Mouse (Mus musculus): ENCODE results near the gene Gtf2h3. TPM values are rescaled to one million over a fixed set of nuclear protein-coding genes. Genes with fewer than 3 reads are reported as not detected.
"Not testable (repeated sequence)": the region's sequence is repeated elsewhere in the genome, so short reads cannot be mapped to it uniquely, and the experiment has no call there.

Gtf2h3 gene
- polyA plus RNA-seq, 1 experiment from 2014 or later = 54.4 TPM

DNA sequence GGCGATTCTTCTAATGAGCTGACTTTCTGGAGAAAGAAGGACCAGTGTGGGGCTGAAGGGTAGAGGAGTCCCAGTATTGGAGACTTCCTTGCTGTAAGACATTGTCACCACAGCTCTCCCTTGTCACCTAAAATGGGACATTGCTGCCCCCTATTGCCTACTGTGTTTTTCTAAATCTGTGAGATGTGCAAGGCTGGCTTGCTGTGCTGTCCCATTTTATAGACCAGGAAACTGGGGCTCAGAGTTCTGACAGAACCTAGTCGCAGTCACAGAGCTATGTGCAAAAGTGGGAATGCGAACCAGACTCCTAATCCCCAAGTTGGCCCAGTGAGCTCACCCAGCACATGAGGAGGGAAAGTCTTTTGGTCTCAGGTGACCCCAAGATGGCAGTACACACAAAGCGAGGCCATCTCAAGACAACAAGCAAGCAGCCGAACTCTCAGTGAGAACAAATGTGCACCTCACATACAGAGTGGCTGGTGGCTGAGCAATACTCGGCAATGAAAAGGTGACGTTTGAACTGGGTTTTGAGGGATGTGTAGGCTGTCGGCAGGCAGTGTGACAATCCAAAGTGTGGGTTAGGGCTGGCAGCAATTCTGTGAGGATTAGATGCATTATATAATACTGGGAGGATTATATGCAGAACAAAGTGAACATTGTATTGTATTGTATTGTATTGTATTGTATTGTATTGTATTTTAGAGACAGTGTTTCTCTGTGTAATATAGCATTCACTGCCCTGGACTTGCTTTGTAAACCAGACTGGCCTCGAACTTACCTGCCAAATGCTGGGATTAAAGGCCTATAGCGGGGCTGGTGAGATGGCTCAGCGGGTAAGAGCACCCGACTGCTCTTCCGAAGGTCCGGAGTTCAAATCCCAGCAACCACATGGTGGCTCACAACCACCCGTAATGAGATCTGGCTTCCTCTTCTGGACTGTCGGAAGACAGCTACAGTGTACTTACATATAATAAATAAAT is 39.8 kb upstream of the Gtf2h3 start:
- 74% methylated on average over 15 of the region's 16 CpGs for WGBS
- ATAC-seq (ENCODE audit: low read depth) = no peak
- no peak overlapping the region for H3K27ac ChIP-seq (ENCODE audit: low read length)

DNA sequence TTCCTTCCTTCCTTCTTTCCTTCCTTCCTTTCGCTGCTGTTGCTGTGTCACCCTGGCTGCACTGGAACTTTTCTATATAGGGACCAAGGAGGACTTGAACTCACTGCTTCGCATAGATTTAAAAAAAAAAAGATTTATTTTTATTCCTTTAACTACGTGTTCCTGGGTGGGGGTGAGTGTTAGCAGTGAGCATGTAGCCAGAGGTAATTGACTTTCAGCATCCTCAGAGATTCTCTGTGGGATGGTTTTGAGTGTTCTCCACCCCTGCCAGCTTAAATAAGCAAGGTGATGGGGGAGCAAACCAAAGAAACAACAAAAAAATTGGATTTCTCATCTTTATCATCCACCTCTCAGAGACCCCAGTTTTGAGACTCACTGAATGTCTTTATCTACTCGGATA is 39.0 kb upstream of the Gtf2h3 start:
- Histone ChIP-seq H3K36me3 (ENCODE audit: control insufficient read depth, insufficient read depth, low read length) (peaks cover 13% of the 10 kb centered on the region), H3K9ac (ENCODE audit: low read length) (no peak overlapping the region), H3K4me1 (replicated peaks; ENCODE audit: control insufficient read depth, insufficient read depth, low read length) (peaks cover 23% of the 10 kb centered on the region), H3K4me2 (ENCODE audit: low read depth, low read length) (peak overlapping the region; percentile 55), H3K27me3 (ENCODE audit: control insufficient read depth, insufficient read depth, low read depth, low read length) (no peaks in the 10 kb centered on the region), H3K4me3 (ENCODE audit: low read length) (peak overlapping the region; percentile 78), H3K9me3 (ENCODE audit: control insufficient read depth, low read length) (no peaks in the 10 kb centered on the region), H3K27ac (ENCODE audit: low read length) (0 out of 2 replicates have a peak overlapping the region, but pooled peaks have one; percentile 75)
- no peak for ATAC-seq (ENCODE audit: low read depth)
- 70% methylated on average over 4 of the region's 4 CpGs for WGBS

More for the DNA sequence above, 39.8 kb upstream of the Gtf2h3 start:
- H3K4me2 ChIP-seq (ENCODE audit: low read depth, low read length) = no peak overlapping the region
- H3K4me3 ChIP-seq (ENCODE audit: low read length) = no peak overlapping the region
- no peaks in the 10 kb centered on the region for H3K27me3 ChIP-seq (ENCODE audit: control insufficient read depth, insufficient read depth, low read depth, low read length)
- peaks cover 23% of the 10 kb centered on the region for H3K4me1 ChIP-seq (replicated peaks; ENCODE audit: control insufficient read depth, insufficient read depth, low read length)
- no peaks in the 10 kb centered on the region for H3K9me3 ChIP-seq (ENCODE audit: control insufficient read depth, low read length)
- H3K36me3 ChIP-seq (ENCODE audit: control insufficient read depth, insufficient read depth, low read length) = peaks cover 5% of the 10 kb centered on the region
- H3K9ac ChIP-seq (ENCODE audit: low read length) = no peak overlapping the region

DNA sequence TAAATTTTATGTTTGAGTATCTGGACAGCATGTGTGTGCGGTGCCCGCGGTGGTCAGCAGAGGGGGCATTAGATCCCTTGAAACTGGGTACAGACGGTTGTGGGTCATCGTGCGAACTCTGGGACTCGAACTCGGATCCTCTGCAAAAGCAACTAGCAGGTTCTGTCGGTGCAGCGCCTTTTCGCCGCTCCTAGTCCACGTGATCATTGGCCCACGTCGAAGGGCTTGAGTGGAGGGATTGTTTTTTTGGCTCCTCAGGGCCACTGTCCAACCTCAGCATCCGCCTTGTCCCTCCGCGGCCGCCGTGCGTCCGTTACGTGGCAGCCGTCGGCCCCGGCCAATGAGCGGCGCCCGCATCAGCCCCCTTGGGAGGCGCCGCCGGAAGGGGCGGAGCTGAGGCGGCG is 38.6 kb upstream of the Gtf2h3 start, which contains the start of gene Tmed2:
Gene Tmed2, plus strand, starts transcription at position 313 of the 404 bp plus-strand sequence.
- peak within 1 kb of the TSS; percentile 69 for H3K4me2 ChIP-seq (ENCODE audit: low read depth, low read length)
- H3K9me3 ChIP-seq (ENCODE audit: control insufficient read depth, low read length) = no peaks in the 10 kb centered on the region
- peaks cover 23% of the 10 kb centered on the region for H3K4me1 ChIP-seq (replicated peaks; ENCODE audit: control insufficient read depth, insufficient read depth, low read length)
- peak within 1 kb of the TSS; percentile 93 for H3K9ac ChIP-seq (ENCODE audit: low read length)
- ATAC-seq (ENCODE audit: low read depth) = peak; percentile 97
- peak within 1 kb of the TSS; percentile 88 for H3K27ac ChIP-seq (ENCODE audit: low read length)
- H3K36me3 ChIP-seq (ENCODE audit: control insufficient read depth, insufficient read depth, low read length) = peaks cover 18% of the 10 kb centered on the region
- WGBS = under 1% methylated on average over 35 of the region's 35 CpGs
- H3K27me3 ChIP-seq (ENCODE audit: control insufficient read depth, insufficient read depth, low read depth, low read length) = no peaks in the 10 kb centered on the region
- peak within 1 kb of the TSS; percentile 78 for H3K4me3 ChIP-seq (ENCODE audit: low read length)

DNA sequence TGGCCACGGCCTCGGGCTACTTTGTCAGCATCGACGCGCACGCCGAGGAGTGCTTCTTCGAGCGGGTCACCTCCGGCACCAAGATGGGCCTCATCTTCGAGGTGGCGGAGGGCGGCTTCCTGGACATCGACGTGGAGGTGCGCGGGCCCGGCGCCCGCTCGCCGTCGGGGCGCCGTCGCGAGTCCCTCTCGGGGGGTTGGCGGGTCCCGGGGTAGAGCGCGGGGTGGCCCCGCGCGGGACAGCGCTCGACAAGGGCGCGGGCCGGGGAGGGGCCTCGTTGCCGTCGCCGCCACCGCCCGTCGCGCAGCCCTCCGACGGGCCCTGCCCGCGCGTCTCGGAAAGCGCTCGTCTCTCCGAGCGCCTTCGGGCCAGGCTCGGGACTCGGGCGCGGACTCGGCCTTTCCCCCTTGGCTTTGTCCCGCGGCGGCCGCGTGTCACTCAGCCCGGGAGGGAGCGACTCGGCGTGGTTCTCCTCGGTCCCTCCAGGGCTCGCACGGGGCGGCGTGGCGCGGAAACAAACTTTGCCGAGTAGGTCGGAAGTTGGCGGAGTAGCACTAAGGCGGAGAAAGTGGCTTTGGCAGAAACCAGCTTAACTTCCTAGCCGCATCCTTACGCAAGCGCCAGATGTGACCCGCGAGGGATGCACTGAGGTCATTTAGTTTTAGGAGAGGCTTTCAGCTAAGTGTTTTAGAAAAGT is 37.9 kb upstream of the Gtf2h3 start:
- WGBS = under 1% methylated on average over 48 of the region's 89 CpGs
- peaks cover 24% of the 10 kb centered on the region for H3K36me3 ChIP-seq (ENCODE audit: control insufficient read depth, insufficient read depth, low read length)
- peak overlapping the region; percentile 69 for H3K4me2 ChIP-seq (ENCODE audit: low read depth, low read length)
- H3K9me3 ChIP-seq (ENCODE audit: control insufficient read depth, low read length) = no peaks in the 10 kb centered on the region
- peak overlapping the region; percentile 78 for H3K4me3 ChIP-seq (ENCODE audit: low read length)
- peak overlapping the region; percentile 88 for H3K27ac ChIP-seq (ENCODE audit: low read length)
- H3K9ac ChIP-seq (ENCODE audit: low read length) = peak overlapping the region; percentile 93
- peaks cover 23% of the 10 kb centered on the region for H3K4me1 ChIP-seq (replicated peaks; ENCODE audit: control insufficient read depth, insufficient read depth, low read length)
- ATAC-seq (ENCODE audit: low read depth) = peak; percentile 71
- no peaks in the 10 kb centered on the region for H3K27me3 ChIP-seq (ENCODE audit: control insufficient read depth, insufficient read depth, low read depth, low read length)

DNA sequence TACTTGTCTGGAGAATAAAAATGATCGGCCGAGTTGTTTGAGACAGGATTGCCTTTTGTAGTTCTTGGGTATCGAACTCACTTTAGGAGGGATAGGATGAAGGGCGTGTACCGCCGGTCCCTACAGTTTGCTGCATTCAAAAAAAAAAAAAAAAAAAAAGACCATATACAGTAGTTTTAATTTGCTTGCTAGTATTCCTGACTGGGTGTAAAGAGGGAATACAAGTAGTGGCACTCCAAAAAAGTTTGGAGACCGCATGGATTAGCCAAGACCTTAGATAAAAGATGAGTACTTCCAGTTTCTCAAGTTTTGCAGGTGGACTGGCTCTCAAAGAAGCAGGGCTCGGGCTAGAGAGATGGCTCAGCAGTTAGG is 37.4 kb upstream of the Gtf2h3 start:
- H3K27me3 ChIP-seq (ENCODE audit: control insufficient read depth, insufficient read depth, low read depth, low read length) = no peaks in the 10 kb centered on the region
- H3K27ac ChIP-seq (ENCODE audit: low read length) = peak overlapping the region; percentile 88
- H3K9me3 ChIP-seq (ENCODE audit: control insufficient read depth, low read length) = no peaks in the 10 kb centered on the region
- H3K4me2 ChIP-seq (ENCODE audit: low read depth, low read length) = peak overlapping the region; percentile 69
- H3K9ac ChIP-seq (ENCODE audit: low read length) = peak overlapping the region; percentile 93
- 5% methylated on average over 8 of the region's 8 CpGs for WGBS
- H3K4me1 ChIP-seq (replicated peaks; ENCODE audit: control insufficient read depth, insufficient read depth, low read length) = peaks cover 21% of the 10 kb centered on the region
- ATAC-seq (ENCODE audit: low read depth) = no peak
- peak overlapping the region; percentile 78 for H3K4me3 ChIP-seq (ENCODE audit: low read length)
- peaks cover 30% of the 10 kb centered on the region for H3K36me3 ChIP-seq (ENCODE audit: control insufficient read depth, insufficient read depth, low read length)

DNA sequence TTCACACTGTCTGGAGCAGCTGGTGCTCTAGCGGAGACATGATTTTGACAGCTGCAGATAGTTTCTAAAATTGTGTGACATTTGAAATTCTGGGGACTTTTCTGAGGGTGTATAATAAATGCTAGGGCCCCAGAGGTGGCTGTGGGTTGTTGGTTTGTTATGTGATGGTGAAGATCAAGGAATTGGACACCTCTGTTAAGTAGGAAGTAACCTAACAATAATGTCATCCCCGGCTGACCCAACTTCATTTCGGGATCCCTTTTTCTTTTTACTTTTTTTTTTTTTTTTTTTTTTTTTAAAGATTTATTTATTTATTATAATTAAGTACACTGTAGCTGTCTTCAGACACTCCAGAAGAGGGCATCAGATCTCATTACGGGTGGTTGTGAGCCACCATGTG is 28.2 kb upstream of the Gtf2h3 start:
- H3K4me3 ChIP-seq (ENCODE audit: low read length); H3K27me3 ChIP-seq (ENCODE audit: control insufficient read depth, insufficient read depth, low read depth, low read length); ATAC-seq (ENCODE audit: low read depth); H3K4me2 ChIP-seq (ENCODE audit: low read depth, low read length); H3K27ac ChIP-seq (ENCODE audit: low read length); H3K9me3 ChIP-seq (ENCODE audit: control insufficient read depth, low read length); H3K9ac ChIP-seq (ENCODE audit: low read length): not testable (repeated sequence)
- H3K36me3 ChIP-seq (ENCODE audit: control insufficient read depth, insufficient read depth, low read length) = peaks cover 34% of the 10 kb centered on the region
- WGBS = 63% methylated on average over 4 of the region's 4 CpGs
- peaks cover 11% of the 10 kb centered on the region for H3K4me1 ChIP-seq (replicated peaks; ENCODE audit: control insufficient read depth, insufficient read depth, low read length)

DNA sequence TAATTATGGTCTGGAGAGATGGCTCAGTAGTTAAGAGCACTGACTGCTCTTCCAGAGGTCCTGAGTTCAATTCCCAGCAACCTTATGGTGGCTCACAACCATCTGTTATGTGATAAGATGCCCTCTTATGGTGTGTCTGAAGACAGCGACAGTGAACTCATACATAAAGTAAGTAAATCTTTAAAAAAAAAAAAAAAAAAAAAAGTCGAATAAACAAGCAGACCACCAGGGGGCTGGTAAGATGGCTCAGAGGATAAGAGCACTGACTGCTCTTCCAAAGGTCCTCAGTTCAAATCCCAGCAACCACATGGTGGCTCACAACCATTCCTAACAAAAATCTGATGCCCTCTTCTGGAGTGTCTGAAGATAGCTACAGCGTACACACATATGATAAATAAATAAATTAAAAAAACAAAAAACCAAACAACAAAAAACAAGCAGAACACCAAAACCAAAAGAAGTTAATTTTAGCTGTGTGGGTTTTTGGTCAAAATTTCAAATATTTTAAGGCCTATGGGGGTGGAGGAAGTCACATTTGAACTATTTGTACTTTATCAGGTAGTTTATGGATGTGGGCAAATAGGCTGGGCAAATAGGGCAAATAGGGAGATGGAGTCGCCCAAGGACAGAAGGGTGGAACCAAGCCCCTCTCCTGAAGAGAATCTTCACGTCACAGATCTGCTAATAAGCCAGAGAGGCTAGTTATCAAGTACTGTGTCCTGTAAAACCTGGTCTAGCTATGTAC is 27.4 kb upstream of the Gtf2h3 start:
- Histone ChIP-seq H3K4me1 (replicated peaks; ENCODE audit: control insufficient read depth, insufficient read depth, low read length) (peaks cover 11% of the 10 kb centered on the region), H3K9ac (ENCODE audit: low read length) (peak overlapping the region; percentile 85), H3K27ac (ENCODE audit: low read length) (peak overlapping the region; percentile 87), H3K4me3 (ENCODE audit: low read length) (peak overlapping the region; percentile 97), H3K4me2 (ENCODE audit: low read depth, low read length) (peak overlapping the region; percentile 74), H3K36me3 (ENCODE audit: control insufficient read depth, insufficient read depth, low read length) (peaks cover 32% of the 10 kb centered on the region)
- WGBS = 23% methylated on average over 5 of the region's 5 CpGs
- not testable (repeated sequence) for H3K9me3 ChIP-seq (ENCODE audit: control insufficient read depth, low read length); ATAC-seq (ENCODE audit: low read depth); H3K27me3 ChIP-seq (ENCODE audit: control insufficient read depth, insufficient read depth, low read depth, low read length)

DNA sequence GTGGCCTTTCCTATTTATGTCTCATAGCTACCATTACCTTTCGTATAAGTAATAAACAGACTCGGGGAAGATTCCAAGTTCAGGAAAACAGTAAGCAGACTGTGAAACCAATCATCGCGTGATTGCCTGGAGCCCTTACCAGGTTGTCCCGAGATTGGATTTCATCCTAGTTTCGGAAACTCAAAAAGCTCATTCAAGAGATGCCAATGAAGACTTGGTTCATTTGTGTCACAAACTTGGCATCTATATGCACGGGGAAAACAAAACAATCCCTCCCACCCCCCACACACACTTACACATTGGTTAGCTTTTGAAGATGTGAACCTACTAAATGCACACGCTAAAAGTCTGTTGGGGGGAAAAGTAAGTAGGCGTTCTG is 26.9 kb upstream of the Gtf2h3 start:
- H3K4me1 ChIP-seq (replicated peaks; ENCODE audit: control insufficient read depth, insufficient read depth, low read length) = peaks cover 11% of the 10 kb centered on the region
- no peaks in the 10 kb centered on the region for H3K9me3 ChIP-seq (ENCODE audit: control insufficient read depth, low read length)
- peak overlapping the region; percentile 74 for H3K4me2 ChIP-seq (ENCODE audit: low read depth, low read length)
- H3K27ac ChIP-seq (ENCODE audit: low read length) = peak overlapping the region; percentile 87
- no peak; the same call in 1 of the 2 replicates for ATAC-seq (ENCODE audit: low read depth)
- peak overlapping the region; percentile 85 for H3K9ac ChIP-seq (ENCODE audit: low read length)
- H3K27me3 ChIP-seq (ENCODE audit: control insufficient read depth, insufficient read depth, low read depth, low read length) = no peaks in the 10 kb centered on the region
- H3K36me3 ChIP-seq (ENCODE audit: control insufficient read depth, insufficient read depth, low read length) = peaks cover 32% of the 10 kb centered on the region
- H3K4me3 ChIP-seq (ENCODE audit: low read length) = peak overlapping the region; percentile 97
- 4% methylated on average over 9 of the region's 9 CpGs for WGBS
